Mouse (Mus musculus) cortical plate, adult 2 months (tissue): ENCODE measurements around the gene F7. TPM values are rescaled to one million over a fixed set of nuclear protein-coding genes. Genes with fewer than 3 reads are reported as not detected.

Experiments used
- H3K27ac ChIP-seq: fragments of 200-500 bp; 2 replicates; pipeline ENCODE4 v1.5.1; 2012; ENCODE audit warnings: low read length, control low read depth, inconsistent platforms; ENCODE audit not compliant: insufficient read depth
- H3K4me1 ChIP-seq: fragments of 200-500 bp; 2 replicates; pipeline ENCODE4 v1.6.1; 2011; ENCODE audit warnings: low read length; ENCODE audit not compliant: control insufficient read depth, insufficient read depth
- H3K4me3 ChIP-seq: fragments of 200-500 bp; 2 replicates; pipeline ENCODE4 v1.5.1; 2011; ENCODE audit warnings: mild to moderate bottlenecking, low read length, control low read depth; ENCODE audit not compliant: insufficient read depth
- CTCF ChIP-seq: fragments of 200-500 bp; IDR thresholded peaks from 2 replicates; pipeline ENCODE4 v1.5.1; 2011; ENCODE audit warnings: mild to moderate bottlenecking, control low read depth, low read length; ENCODE audit not compliant: insufficient read depth; ENCODE audit errors: extremely low read depth
- POLR2A ChIP-seq: fragments of 200-500 bp; IDR thresholded peaks from 2 replicates; pipeline ENCODE4 v1.6.1; 2011; ENCODE audit warnings: mild to moderate bottlenecking, low read length, control low read depth; ENCODE audit not compliant: insufficient read depth; ENCODE audit errors: extremely low read depth
- polyA plus RNA-seq: library from polyadenylated mRNA; depleted of rRNA; stranded (reverse); fragments of >200 nt; gene quantifications from 2 replicates; pipeline ENCODE4 v1.2.3, GENCODE M21; 2012

F7 gene
- polyA plus RNA-seq, 1 experiment = 0.13 TPM

DNA sequence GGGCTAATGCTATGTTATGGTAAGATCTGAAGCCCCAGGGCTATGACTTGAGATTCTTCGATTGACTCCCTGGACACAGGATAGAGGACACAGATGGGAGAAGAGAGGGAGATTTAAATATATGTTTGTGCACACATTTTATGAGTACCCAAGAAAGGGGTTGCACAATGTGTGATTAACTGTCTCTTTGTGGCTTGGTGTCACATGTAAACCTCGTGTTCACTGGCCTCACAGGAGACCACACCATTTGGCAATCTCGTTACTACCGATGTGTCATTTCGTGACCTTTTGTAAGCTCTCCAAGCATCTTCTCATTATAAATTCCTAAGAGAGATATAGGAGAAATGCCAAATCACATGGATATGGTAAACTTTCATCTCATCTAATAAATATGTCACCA lies 1.8 kb downstream of the F7 start:
- Histone ChIP-seq H3K27ac (no peak overlapping the region), H3K4me3 (no peak overlapping the region), H3K4me1 (0 out of 2 replicates have a peak, but pooled peaks cover 2% of the 10 kb centered on the region)
- no peak for TF ChIP-seq POLR2A
- no peak for TF ChIP-seq CTCF

DNA sequence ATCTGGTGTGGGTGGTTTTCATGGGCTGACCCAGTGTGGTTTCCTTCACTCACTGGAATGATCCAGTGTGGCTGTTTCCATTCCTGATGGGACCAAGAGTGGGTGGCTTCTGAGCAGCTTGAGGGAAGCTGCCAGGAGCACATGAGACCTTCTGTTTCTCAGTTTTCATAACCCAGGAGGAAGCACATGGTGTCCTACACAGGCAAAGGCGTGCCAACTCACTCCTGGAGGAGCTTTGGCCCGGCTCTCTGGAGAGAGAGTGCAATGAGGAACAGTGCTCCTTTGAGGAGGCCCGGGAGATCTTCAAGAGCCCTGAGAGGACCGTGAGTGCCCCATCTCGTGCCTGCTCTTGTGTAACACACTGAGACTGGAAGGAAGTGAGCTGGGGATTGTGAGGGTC lies 2.6 kb downstream of the F7 start:
- TF ChIP-seq CTCF = no peak
- no peak overlapping the region for H3K4me3 ChIP-seq

DNA sequence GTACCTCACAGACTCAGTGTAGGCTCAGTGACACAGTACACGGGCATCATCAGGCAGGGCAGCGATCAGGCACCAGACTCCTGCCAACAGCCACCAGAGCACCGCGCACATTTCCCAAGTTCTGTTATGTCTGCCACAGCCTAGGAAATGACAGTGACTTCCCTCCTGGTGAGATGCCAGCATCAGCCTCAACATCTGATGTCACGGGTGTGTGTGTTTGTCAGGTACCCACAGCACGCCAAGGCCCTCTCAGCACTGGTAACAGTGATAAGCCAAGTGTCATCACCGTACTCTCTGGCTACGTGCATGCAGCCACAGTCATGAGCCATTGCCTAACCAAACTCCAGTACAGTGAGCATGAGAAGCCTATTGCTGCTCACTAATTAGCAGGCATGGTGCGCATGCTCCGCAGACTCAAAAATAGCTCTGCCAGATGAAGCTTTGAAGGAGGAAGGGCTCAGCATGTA lies 10.5 kb downstream of the F7 start:
- peaks cover 4% of the 10 kb centered on the region for H3K4me1 ChIP-seq
- no peak overlapping the region for H3K27ac ChIP-seq
- TF ChIP-seq POLR2A (no peak), CTCF (no peak)
- H3K4me3 ChIP-seq = no peak overlapping the region

More for the DNA sequence above, 2.6 kb downstream of the F7 start:
- no peak overlapping the region for H3K27ac ChIP-seq
- H3K4me1 ChIP-seq = 0 out of 2 replicates have a peak, but pooled peaks cover 2% of the 10 kb centered on the region

DNA sequence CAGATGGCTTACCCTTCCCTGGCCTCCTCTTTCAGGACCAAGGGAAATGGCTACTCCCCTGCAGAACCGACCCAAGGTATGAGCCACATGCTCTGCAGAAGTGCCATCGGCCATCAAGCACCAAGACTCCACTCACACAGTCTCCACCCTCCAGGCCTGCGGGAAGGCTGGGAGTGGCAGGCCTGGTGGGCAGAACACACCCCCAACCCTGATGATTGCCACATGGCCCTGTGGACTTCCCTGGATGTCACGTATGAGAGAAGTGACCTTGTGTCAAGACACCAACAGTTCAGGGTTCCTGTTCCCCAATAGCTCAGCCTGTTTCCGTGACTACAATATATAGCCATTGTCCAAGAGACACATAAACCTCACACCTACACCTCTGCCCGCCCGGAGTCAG lies 11.2 kb downstream of the F7 start, which contains the start of gene F10:
TSS of gene F10 (plus strand) at position 294 of the 400 bp plus-strand sequence.
- peaks cover 4% of the 10 kb centered on the region for H3K4me1 ChIP-seq
- H3K4me3 ChIP-seq = no peak within 1 kb of the TSS
- H3K27ac ChIP-seq = no peak within 1 kb of the TSS
- no peak for TF ChIP-seq CTCF
- no peak for TF ChIP-seq POLR2A

DNA sequence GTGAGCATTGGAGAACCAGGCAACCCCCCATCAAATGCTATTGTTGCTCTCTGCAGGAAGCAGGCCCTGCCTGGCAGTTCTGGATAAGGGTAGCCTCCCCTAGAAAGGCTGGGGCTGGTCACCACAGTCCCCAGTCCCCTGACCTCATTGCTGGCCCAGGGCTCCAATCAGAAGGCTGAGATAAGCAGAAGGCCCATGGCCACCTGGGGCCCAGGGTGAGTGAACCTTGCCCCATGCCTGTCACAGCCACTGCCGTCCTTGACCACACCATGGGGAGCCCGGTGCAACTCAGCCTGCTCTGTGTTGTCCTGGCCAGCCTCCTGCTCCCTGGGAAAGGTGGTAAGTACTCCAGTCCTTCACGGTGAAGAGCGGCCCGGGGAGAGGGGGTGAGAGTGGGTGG lies 11.7 kb downstream of the F7 start:
- TF ChIP-seq POLR2A = no peak
- no peak for TF ChIP-seq CTCF
- peaks cover 4% of the 10 kb centered on the region for H3K4me1 ChIP-seq
- H3K27ac ChIP-seq = no peak overlapping the region
- H3K4me3 ChIP-seq = no peak overlapping the region

DNA sequence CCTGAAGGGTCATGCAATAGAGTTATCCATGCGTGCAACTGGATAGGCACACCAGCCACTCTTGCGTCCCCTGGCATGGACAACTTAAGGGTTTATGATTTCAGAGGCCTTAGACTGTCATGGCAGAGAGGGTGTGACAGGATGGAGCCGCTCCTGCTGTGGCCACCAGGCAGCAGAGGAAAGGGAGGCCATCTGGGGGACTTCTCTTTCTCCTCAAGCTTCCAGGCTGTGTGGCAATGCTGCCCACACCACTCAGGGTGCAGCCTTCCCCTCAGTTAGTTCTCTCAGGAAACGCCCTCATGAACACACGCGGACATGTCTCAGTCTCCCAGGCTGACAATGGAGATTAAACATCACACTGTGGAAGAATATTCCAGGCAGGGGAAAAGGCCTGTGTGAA lies 13.2 kb downstream of the F7 start:
- TF ChIP-seq CTCF (no peak), POLR2A (no peak)
- Histone ChIP-seq H3K4me3 (no peak overlapping the region), H3K4me1 (peaks cover 4% of the 10 kb centered on the region), H3K27ac (no peak overlapping the region)

DNA sequence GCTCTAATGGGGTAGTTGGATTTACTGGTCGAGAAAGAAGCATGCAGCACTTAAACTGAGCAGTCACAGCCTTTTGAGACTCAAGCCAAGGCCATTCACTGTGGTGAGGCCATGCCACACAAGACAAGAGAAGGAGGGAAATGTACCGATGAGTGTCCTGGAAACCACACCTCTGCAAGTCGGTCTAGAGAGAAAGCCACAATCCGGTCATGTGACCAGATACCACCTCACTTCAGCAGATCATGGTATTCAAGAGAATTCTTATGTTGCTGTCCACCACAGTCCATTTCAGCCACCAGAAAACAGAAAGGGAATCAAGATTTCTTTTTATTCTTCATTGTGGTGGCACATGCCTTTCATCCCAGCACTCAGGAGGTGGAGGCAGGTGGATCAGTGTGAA lies 15.6 kb downstream of the F7 start:
- H3K4me1 ChIP-seq = peaks cover under 1% of the 10 kb centered on the region
- no peak overlapping the region for H3K27ac ChIP-seq
- H3K4me3 ChIP-seq = no peak overlapping the region
- TF ChIP-seq POLR2A (no peak), CTCF (no peak)

DNA sequence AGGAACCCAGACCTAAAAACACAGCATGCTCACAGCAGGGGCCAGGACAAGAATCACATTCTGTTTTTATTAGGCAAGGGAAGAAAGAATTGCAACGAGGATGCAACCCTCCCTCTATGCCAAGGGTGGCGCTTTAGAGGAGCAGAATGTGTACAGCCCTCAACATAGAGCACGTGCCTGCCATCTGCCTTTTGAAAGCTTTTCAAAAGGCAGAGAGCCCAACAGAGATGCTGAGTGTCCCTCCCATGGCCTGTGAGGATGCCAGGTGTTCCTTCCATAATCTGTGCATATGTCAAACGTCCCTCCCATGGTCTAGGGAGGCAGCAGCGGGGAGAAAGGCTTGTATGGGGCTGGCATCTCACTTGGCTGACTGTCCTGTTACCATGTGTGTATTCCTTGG lies 21.8 kb downstream of the F7 start:
- Histone ChIP-seq H3K4me1 (no peaks in the 10 kb centered on the region), H3K4me3 (no peak overlapping the region)
- TF ChIP-seq CTCF (no peak), POLR2A (no peak)

DNA sequence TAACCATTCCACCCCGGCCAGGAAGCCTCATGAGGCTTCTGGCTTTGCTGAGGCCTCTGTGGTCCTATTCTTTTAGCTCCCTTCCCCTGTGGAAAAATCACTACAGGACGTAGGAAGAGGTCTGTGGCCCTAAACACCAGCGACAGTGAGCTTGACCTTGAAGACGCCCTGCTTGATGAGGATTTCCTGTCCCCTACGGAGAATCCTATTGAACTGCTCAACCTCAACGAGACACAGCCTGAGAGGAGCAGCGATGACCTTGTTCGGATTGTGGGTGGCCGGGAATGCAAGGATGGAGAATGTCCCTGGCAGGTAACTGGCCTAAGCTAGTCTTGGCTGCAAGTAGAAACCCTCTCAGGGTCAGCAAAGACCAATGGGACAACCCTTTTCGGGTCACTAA lies 24.7 kb downstream of the F7 start:
- Histone ChIP-seq H3K4me1 (no peaks in the 10 kb centered on the region), H3K4me3 (no peak overlapping the region), H3K27ac (no peak overlapping the region)
- TF ChIP-seq CTCF (no peak), POLR2A (no peak)

More for the DNA sequence above, 21.8 kb downstream of the F7 start:
- H3K27ac ChIP-seq = no peak overlapping the region

DNA sequence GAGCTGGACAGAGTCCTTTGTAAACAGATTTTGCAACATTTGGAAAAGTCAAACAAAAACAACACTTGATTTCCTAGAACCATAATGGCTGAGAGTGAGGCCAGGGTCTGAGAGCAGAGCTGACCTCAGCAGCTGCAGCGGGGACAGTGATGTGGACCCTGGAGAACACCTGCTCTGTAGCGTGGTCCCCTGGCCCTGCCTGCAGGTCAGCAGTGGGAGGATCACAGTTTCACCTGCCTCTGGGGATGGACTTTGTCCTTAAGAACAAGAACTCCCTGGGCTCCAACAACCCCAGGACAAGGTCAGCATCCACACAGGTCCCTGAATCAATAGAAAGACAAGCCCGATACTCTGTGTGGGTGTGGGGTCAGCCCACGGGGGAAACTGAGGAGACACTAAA lies 31.5 kb downstream of the F7 start:
- no peaks in the 10 kb centered on the region for H3K4me1 ChIP-seq
- TF ChIP-seq POLR2A (no peak), CTCF (no peak)
- no peak overlapping the region for H3K4me3 ChIP-seq
- no peak overlapping the region for H3K27ac ChIP-seq
